Mouse (Mus musculus): ENCODE data around the gene Dusp15.
A peak's percentile ranks its signal among the peaks of the same experiment; 100 is the strongest.

Gene Dusp15

DNA sequence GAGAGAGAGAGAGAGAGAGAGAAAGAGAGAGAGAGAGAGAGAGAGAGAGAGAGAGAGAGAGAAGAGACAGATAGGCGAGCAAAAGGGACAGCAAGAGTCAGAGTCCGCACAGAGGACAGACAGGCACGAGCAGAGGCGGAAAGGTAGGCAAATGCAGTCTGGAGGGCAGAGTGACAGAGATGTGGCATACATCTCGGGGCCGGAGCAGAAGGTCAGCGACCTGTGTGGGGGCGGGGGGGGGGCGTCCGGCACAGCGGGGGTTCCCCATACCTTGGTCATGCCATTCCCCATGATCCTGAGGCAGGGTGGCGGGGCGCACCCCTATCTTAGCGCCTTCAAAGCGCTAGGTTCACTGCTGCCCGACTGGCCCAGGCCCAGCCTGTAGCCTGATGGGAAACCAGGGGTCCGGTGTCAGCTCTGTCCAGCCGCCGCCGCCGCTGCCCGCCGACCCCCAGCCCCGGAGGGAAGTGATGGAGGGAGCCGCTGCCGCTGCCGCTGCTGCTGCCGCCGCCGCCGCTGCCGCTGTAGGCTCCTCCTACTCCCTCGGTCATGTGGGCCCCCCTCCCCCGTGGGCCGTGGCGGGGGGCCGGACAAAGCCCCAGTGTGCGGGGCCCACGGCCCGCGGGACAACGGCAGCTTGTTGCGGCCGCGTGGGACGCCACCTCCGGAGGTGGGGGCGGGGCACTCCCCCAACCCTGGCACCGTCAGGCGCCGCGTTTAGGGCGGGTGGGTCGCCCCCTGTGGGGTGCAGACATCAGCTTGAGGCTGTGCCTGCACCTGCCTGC, at the start of gene Dusp15:
TSS of gene Dusp15 (minus strand) at position 634 of the 785 bp plus-strand sequence.
- no peak for DNase-seq (ENCODE audit: inconsistent ontology term)

DNA sequence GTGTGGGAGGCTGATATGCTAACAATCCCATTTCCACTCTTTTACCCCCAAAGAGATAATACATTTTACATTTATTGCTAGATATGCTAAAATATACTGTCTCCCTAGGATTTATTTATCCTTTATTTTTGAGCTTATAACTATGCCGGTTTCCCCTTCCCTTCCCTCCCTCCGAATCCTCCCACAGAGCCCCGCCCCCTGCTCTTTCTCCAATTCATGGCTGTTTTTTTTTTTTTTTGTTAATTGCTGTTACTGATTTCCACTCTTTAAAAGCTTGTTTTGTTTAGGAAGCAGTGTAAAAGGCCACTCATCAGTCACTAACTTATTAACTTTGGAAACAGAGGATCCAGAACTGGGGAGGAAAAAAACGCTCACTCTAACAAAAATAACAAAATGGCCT, 45.5 kb upstream of the Dusp15 start:
- DNase-seq (ENCODE audit: inconsistent ontology term): no peak

DNA sequence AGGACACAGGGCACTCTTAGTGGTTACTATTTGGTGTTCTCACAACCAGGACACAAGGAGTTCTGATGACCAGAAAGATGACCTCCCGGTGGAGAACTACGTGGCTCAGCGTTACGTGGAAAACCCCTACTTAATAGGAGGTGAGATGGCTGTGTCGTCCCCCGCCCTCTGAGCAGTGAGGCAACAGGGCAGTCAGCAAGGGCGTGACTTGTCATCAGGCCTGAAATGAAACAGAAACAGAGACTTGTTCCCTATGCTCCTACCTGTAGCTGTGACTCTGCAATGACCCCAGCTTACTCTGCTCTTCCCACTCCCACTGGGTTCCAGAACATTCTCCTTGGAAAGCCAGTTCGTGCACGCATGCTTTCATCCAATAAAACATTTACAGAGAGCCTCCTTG, 40.0 kb upstream of the Dusp15 start:
- no peak for DNase-seq (ENCODE audit: inconsistent ontology term)

DNA sequence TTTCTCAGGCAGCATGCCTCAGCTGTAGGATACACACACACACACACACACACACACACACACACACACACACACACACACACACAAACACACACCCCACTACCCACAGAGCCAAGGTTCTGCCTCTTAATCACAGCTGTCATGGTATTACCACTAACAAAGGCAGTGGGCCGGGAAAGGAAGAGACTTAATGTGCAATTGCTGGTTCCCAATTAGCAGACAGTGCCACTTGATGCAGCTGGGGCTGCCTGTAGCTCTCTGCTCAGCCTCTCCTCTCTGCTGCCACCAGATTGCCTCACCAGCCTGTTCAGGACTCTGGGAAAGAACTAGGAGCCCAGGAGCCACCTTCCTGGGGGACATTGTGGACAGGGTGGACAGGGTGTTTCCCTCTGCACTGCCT, 34.1 kb upstream of the Dusp15 start:
- DNase-seq (ENCODE audit: inconsistent ontology term): peak; percentile 20

DNA sequence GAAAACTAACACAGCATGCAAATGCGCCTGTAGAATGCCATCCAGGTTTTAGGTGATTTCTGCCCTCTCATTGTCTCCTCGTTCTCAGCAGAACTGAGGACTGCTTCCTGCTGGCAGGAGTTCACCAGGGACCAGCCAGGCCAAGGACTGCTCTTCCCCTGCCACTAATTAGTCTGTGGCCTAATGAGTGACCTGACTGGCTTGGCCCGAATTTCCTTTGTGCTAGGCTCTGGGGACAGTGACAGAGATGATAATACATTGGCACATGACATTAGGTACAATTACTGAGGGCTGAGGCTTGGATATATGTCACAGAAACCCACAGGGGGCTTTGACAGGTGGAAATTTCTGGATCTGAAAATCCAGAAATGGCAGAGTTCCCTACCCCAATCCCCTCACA, 25.5 kb upstream of the Dusp15 start:
- peak; percentile 63 for DNase-seq (ENCODE audit: inconsistent ontology term)

DNA sequence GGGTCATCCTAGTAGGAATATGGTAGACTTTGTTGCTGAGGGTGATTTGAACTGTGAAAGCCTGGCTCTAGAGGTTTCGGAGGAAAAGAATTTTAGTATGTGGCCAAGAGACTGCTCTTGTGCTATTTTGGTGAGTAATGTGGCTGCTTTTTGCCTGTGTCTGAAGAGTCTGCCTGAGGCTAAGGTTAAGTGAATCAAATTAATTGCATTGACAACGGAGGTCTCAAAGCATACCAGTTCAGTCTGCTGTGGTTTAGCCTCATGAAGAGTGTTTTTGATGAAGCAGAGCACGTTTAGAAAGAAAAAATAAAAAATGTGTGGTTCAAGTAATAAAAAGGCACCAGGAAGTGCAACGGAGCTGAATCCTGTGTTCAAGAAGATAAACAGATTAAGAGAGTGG, 14.1 kb upstream of the Dusp15 start:
- peak; percentile 91 for DNase-seq (ENCODE audit: inconsistent ontology term)

DNA sequence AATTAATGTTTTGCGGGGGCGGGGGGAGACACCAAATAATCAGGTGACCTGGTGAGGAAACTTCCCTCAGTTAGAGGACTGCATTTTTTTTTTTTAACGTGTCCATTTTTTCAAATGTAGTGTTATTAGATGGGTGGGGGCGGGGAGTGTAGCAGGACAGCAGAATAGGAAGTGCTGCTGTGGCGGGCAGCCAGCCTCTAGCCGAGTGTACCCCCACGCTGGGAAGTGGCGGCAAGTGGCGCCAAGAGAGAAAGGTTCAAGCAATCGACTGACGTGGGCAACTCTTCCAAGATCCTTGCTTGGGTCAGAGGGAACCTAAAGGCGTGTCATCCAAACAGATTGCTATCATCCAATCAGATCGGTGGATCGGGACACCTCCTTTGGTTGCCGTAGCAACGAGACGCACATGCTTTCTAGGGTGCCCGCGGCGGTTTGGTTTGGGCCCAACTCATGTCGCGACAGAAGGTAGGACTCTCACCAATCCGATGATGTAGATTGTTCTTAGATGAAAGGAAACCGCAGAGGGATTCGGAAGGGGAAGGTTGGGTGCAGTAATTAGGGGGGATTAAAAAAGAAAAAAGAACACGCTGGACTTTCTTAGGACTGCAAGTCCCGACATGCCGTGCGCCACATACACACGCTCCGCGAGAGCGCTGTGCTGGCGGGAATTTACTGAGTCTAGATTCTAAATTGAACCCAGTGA, 10.7 kb upstream of the Dusp15 start, which contains the start of gene Ttll9:
TSS of gene Ttll9 (plus strand) at position 395 of the 703 bp plus-strand sequence.
- DNase-seq (ENCODE audit: inconsistent ontology term): peak; percentile 94

DNA sequence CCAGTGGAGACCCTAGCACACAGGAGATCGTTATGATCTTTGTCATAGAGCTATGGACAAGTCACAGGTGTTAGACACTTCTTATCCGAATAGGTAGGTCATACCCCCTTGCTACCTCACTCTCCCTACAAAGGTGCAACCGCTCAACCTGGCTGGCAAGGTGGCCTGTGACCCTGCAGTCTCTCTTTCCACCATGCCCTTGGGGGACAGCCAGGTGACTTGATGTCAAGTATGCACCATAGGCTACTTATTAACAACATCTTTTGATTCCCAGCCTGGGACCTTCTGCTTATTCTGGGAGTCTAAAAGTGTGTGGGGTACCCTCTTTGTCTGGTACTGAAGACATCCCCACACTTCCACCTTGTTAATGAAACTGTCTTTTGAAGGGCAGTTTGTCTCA, 6.6 kb upstream of the Dusp15 start:
- no peak for DNase-seq (ENCODE audit: inconsistent ontology term)

DNA sequence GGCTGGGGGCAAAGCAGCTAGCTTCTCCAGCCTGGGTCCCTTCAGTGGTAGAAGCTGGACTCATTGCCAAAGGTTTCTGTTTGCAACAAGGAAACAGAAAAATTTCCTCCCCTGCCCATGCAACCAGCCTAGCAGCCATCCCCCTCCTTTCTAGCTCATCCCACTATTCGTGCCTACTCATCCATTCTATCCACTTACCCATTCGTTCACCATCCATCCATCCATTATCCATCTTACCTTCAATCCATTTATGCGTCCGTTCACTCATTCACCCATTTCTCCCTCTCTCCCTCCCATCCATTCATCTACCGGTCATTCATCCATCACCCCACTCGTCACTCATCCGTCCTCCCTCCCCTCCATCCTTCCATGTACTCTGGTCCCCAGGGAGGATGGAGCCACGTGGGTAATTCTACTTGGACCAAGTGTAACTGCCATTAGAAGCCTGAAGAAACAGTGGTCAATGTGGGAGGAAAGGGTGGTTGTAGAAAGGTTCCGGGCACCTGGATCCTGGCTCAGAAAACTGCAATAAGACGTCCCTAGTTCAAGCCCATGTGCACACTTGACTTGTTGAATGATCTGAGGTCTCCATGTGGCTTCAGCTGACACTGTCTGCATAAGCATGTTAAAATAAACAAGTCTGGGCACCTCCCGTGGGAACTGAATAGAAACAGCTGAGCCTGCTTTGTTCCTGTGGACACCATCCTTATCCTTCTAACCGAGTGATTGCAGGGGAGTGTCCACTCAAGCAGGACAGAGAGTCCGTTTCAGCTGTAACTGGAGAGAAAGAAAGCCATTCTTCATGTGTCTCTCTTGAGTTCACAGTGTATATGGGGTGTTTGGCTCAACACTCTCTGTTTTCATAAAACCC, 587 bp upstream of the Dusp15 start:
- DNase-seq (ENCODE audit: inconsistent ontology term): peak; percentile 47

DNA sequence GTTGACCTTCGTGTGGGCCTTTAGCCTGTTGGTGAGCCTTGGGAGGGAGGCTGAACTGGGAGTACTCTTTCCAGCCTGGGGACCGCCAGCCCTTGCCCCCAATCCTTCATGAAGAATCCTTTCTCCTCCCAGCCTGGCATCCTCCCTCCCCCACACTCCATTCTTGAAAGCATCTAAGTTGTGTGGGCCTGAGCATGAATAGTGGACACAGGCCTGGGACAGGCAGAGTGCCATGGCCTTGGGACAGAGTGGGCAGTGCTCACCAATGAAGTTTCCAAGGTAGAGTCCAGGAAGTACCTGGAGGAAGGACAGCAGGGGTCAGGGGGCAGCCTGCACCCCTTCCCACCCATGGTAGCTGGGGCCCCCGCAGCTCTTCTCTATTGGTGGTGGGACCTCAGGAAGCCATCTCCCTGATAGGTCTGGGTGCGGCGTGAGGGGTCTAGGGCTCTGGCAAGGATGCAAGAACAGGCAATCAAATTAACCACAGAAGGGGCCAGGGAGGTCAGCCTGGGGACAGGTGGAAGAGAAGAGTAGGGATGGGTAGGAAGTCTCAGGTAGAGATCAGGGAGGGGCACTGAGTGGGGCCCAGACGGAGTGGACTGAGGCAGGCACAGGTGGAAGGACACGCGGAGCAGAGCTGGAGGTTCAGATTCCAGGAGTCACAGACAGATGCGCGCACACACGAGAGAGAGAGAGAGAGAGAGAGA, 987 bp downstream of the Dusp15 start:
- DNase-seq (ENCODE audit: inconsistent ontology term): no peak

DNA sequence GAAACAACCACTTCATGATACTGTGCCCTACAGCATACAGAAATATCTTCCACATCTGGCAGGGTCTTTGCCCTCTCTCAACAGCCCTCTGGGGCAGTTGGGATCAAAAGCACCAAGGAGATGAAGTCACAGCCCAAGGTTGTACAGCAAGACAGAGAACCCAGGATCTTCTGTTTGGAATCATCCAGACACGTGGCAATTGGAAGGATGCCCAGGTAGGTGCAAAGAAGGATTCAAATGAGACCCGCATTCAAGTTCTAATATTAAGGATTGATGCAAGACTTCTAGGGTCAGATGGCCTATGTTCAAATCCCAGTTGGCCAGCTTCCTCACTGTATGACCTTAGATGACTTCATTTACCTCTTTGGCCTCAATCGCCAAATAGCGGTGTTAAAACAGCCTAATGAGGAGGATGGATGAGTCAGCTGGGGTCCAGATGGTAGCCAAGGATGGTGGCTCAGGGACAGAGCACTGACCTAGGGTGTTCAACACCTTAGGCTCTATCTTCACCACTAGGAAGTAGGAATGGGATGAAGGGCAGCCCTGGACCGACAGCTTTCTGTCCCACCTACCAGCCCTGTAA, 3.0 kb downstream of the Dusp15 start:
- DNase-seq (ENCODE audit: inconsistent ontology term): no peak

DNA sequence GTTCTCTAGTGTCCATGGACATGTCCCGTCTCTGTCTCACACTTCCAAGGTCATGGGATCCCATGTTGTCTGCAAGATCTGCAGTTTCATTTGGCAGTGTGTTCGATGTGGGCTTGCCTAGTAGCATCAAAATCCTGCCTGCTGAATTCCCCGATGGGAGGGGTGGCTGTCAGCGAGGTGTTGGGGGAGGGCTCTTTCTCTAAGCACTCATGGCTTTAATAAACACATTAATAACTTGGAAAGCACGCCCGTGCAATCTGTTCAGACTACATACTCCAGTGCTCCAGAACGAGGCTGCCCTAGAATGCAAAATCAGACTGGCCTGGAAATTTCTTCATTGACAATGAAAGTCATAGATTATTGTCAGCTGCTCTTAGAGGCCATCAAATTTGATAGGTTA, 4.4 kb downstream of the Dusp15 start:
- DNase-seq (ENCODE audit: inconsistent ontology term): no peak

DNA sequence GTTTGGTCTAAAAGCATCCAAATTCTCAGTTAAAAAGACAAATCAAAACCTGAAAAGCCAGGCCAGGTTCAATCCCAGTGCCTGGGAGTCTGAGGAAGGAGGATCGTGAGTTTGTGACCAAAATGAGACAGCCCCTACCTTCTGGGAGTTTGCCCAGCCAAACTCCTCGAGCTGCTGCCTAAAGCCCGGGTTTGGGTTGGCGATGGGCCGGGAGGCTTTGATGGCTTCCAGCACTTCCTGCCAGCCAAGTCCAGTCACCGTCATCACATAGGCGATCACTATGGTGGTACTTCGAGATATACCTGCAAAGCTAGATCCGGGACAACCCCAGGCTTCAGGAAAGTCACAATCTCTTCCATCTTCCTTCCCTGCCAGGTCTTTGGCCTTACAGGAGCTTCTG, 7.5 kb downstream of the Dusp15 start:
- no peak for DNase-seq (ENCODE audit: inconsistent ontology term)

DNA sequence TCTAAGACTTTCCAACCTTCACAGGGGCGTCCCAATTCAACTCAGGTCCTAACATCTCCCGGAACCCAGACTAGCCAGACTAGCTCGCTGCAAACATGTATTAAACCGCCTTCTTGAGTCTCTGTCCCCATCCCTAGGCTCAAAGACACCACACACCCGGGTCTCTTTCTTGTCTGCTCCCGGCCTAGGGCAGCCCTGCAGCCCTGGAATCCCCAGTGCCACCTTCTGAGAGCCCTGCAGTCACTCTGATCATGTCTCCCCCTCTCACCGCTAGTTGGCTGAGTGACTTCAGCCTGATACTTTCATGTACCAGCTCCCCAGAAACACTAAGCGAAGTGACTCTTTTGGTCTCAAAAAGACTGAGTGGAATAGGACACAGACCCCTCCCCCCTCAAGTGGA, 7.9 kb downstream of the Dusp15 start:
- DNase-seq (ENCODE audit: inconsistent ontology term): no peak

DNA sequence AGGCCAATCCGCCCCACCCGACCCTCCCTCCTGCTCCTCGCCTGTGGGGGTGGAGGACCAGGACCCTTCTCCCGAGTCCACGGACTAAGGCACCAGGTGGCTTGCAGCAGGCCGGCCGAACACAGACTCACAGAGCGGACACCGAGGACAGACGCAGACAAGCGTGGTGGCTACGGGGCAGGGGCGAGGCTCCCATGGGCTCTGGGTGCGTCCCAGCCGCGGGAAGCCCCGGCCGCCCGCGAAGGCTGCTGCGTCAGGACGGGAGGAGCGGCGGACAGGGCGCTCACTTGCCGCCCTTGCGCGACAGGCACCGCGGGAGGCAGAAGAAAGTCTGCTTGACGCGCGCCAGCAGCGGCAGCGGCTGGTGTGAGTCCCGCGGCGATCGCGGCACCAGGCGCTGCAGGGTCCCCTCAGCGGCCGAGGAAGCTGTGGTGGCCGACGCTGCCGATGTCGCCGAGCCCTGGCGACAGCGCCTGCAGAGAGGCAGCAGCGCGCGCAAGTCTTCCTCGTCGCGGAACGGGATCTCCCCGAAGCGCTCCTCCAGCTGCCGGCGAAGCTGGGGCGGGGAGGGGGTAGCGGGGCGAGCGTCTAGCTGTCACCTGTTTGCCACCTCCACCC, 8.5 kb downstream of the Dusp15 start:
- no peak for DNase-seq (ENCODE audit: inconsistent ontology term)

DNA sequence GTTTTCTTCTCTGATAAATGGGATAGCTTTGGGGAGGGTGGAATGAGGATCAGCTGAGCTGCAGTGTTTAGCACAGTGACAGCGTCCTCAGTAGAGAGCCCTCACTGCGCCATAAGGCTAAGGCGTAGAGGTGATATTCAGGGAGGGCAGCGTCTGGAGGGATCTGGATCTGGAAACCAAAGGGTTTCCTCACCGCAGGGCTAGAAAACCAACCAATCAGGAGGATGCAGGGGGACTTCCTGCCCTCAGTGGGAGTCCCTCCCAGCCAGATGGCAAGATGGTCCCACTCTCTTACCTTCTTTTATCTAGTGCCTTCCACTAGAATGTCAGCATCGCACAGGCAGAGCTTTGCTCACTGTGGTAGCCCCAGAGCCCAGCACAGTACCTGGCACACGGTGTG, 9.7 kb downstream of the Dusp15 start:
- DNase-seq (ENCODE audit: inconsistent ontology term): no peak

DNA sequence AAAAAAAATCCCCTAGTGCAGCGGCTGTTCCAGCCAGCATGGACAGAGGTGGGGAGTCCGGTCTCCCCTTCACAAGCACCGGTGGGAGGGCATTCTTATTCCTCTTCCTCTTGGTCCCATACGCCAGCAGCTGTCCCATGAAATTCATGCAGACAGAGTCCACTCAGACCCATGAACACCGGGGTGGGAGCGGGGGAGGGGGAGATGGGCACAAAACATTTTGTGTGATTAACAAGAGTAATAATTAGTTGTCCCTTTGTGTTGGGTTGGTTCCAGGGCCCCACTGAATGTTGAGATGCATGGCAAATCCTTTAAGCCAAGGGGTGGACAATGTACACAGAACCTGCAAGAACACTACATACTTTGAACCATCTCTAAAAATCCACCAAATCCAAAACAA, 10.4 kb downstream of the Dusp15 start:
- DNase-seq (ENCODE audit: inconsistent ontology term): no peak

DNA sequence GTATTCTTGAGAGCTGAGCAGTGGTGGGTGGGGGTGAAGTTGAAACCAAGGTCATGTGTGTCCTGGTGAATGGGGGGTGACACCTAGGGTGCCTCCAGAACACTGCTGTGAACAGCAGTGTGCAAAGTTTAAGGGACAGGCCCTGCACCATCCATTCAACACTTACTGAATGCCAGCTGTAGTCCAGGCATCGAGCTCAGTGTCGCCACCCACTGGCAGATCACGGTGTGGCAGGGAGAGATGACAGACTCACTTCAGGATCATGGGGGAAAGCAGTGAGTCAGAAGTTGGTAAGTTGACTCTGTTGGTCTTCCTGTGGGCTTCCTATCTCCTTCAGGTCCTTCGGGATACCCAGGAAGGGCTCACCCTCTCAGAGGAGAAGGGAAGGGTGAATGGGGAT, 11.7 kb downstream of the Dusp15 start:
- no peak for DNase-seq (ENCODE audit: inconsistent ontology term)

DNA sequence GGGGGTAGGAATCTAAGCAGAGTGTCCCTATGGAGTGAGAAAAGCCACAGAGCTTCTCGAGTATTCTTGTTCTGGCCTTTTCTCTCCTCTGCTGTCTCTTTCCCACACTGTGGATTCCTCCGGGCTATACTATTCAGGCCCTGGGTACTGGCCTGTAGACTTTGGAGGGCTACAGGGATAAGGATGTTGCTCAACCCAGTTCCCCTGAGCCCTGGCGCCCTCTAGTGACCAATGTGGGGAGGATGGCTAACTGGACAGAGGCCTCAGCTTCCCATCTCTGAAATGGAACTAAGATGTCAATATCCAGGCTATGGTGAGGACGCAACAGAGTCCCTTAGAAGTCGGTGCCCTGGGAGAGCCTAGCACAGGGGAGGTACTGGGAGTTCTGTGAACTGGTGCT, 17.9 kb downstream of the Dusp15 start:
- peak; percentile 73 for DNase-seq (ENCODE audit: inconsistent ontology term)

DNA sequence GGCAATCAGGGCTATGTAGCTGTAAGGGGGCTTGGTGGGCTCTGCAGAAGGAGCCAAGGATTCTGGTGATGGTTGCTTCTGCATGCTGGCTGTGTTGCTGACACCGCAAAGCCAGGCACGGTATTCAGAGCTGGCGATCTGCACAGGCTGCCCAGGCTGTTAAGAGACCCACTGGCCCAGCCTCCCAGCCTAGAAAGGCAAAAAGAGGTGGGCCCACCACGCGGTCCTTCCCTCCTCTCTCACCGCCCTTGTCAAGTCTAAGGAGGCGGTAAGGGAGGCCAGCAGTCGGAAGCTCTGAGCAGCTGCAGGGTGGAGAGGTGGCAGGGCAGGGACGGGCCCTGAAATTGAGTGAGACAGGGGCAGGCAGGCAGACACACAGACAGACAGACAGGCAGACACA, 18.4 kb downstream of the Dusp15 start, which contains the start of gene Foxs1:
TSS of gene Foxs1 (minus strand) at position 161 of the 400 bp plus-strand sequence.
- DNase-seq (ENCODE audit: inconsistent ontology term): peak; percentile 70
